Mouse (Mus musculus) regulatory T cell (primary cell): ENCODE data around the gene Pdia5.

ENCODE experiments used
- in situ Hi-C: fragments of 300-600 bp; cut with MboI, MseI; formaldehyde crosslinking; loops from one replicate; pipeline ENCODE4 v1.15.1; 2025; ENCODE audit warnings: high pct_unique_total_duplicates

Pdia5 gene

GRCm38 (mm10) chr16:35442026-35442415, 48.7 kb downstream of the Pdia5 start:
- in situ Hi-C loops = no loop called here

DNA sequence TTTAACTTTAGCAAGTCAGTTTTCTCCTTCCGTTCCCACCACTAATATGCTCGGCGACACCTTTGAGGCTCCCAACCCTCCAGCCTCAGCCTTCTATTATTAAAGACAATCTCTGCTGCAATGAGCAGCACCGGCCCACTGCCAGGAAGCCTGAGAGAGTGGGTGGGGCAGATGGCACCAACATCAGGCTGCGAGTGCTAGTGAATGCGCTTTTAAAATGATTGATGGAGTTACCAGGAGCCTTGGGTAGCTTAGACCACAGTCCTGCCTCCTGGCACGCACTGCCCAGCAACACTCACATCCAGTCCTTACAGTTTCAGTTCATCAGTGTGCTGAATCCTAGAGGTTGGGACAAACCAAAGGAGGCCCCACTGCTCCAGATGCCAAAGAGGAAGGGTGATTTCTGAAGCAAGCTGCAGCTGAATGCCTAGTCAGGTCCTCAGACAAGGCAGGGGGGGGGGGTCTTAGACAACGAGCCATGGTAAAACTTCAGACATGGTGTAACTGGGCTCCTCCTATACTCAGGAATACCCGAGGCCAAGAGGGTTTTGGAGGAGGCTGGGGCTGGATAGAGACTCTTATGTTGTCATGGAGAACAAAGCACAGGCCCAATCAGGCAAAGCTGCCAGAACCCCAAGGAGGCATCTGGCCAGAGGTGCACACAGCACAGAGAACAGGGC, 49.2 kb downstream of the Pdia5 start:
- in situ Hi-C loops = no loop called here

DNA sequence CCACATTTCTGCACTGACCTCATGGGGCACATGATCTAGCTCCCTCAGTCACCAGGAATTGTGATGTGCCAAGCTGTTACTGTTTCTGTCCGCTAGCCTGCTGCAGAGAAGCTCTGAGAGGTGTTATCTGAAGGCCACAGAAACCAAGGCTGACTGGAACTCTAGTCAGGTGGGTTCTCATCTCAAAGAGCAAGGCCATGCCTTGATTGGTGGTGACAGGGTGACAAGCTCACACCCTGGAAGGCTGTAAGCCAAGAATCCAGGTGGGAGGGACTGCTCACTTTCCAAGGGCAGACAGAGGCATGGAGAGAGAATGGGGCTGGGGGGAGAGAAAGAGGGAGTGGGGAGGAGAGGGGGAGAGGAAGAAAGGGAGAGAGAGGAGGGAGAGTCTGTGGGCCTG, 51.6 kb downstream of the Pdia5 start:
- in situ Hi-C loops = no loop called here

- in situ Hi-C loops = no loop called here
These were observed 59.1 kb downstream of the Pdia5 start for GRCm38 (mm10) chr16:35431608-35432007.

- in situ Hi-C loops = no loop called here
These were observed 65.7 kb downstream of the Pdia5 start for GRCm38 (mm10) chr16:35424926-35425325.

DNA sequence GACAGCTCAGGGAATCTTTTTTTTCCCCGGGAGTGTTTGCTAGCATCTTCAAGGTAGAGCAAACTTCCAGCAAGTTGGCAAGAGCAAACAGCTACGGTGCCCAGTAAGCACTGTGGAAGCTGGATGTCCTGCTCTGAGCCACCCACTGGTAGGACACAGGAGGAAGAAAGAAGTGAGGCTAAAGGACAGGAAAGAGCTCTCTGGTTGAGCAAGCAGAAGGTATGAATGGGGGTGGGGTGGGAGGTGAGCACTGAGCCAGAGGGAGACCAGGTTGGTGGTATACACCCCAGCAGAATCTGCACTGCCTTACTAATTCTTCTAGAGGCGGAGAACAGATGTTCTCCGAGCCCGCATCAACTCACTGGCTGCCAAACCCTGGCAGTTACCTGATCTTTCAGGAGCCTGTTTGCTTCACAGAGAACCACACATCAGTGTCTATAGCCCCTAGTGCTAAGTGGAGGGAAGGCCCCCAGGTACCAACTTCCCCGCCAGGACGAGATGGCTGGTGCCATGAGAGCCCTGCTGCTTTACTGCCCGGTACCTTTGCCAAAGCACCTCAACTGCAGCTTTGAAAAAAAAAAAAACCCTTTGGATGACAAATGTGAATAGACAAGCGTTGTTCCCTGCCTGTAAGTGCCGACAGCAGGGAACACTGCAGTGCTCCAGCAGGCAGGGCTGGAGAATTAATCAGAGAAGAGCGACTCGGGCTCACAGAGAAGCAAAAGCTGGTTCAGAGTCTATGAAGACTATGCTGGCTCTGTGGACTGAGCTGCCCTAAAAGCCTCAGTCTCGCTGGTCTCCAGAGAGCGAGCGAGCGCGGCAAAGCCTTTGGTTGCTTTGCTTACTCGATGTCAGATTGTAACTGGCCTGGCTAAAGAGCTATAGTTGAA, 67.2 kb downstream of the Pdia5 start:
- in situ Hi-C loops = no loop called here

DNA sequence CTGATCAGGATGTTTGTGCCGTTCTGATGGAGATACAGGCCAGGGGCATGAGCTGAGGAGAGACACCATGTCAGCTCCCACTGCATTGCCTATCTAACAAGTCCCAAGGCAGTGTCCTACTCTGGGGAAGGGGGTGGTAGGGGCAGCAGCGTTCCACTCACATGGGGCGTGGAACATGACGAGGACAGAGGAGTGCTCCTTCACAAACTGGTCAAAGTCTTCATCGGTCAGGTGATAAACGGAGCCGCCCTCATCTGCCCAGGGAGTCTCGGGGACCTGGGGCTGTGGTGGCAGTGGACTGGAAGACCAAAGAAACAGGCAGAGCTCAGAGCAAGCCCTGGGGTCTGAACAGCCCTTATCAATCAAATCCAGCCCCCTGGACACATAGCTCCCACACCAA, 68.0 kb downstream of the Pdia5 start:
- in situ Hi-C loops = no loop called here

GRCm38 (mm10) chr16:35422141-35422540, 68.5 kb downstream of the Pdia5 start:
- in situ Hi-C loops = no loop called here

DNA sequence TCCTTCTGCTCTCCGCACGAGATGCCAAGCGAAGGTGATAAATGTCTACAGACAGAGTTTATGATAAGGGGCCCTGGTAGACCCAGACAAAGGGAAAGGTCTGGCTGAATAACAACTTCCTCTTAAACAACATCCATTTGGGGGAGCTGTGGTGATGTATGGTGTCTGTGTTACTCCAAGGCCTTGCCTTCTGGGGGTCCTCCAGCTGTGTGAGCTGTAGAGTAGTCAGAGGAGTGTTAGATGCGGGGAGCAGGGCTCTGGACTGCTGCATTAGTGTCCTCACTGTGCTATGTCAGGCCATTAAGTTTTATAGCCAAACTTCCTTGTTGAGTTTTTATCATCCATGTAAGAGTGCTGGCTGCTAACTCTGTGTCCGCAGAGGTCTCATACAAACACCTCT, 76.1 kb downstream of the Pdia5 start:
- in situ Hi-C loops = no loop called here

GRCm38 (mm10) chr16:35406706-35407105, 84.0 kb downstream of the Pdia5 start:
- in situ Hi-C loops = no loop called here

- in situ Hi-C loops = no loop called here
These were observed 84.5 kb downstream of the Pdia5 start for GRCm38 (mm10) chr16:35406166-35406565.

- in situ Hi-C loops = no loop called here
These were observed 85.2 kb downstream of the Pdia5 start for GRCm38 (mm10) chr16:35405348-35406080.

- in situ Hi-C loops = no loop called here
These were observed 85.8 kb downstream of the Pdia5 start for GRCm38 (mm10) chr16:35404864-35405263.

GRCm38 (mm10) chr16:35403891-35404290, 86.8 kb downstream of the Pdia5 start:
- in situ Hi-C loops = no loop called here

- in situ Hi-C loops = no loop called here
These were observed 87.3 kb downstream of the Pdia5 start for GRCm38 (mm10) chr16:35403356-35403755.

DNA sequence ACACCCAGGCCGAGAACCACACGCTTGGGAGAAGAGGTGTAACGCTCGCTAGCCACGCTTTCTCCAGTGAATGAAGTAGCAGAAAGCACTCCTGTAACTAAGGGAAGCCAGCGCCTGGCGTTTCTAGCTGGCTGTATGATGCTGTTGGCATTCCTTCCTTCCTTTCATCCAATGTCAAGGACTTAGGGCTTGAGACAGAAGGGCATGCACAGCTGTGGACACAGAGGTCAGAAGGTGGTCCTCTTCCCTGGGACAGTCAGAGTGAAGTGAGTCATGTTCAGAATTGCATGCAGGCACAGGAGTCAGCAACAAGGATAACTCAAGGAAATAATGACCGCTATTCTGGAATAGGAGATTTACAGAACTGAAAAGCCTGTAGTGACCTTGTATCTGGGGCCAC, 97.9 kb downstream of the Pdia5 start:
- in situ Hi-C loops = no loop called here

GRCm38 (mm10) chr16:35385654-35386053, 105.0 kb downstream of the Pdia5 start:
- in situ Hi-C loops = no loop called here

GRCm38 (mm10) chr16:35380048-35380447, 110.6 kb downstream of the Pdia5 start:
- in situ Hi-C loops = no loop called here

DNA sequence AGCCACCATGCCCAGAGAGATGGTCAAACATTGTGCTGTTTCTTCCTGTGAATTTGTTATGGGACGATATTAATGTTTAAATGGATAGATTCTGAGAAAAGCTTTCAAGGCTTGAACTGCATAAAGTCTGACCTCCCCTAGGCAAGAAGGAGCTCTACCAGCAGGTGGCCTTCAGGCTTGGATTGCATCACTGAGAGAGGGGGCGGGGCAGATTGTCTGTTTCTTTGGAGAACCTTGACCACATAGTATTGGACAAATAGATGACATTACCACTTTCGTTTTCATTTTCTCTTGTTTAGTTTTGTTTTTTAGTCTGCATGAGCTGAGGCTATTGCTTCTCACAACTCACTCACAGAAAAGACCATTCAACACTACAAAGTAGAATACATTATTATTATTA, 111.3 kb downstream of the Pdia5 start:
- in situ Hi-C loops = no loop called here

DNA sequence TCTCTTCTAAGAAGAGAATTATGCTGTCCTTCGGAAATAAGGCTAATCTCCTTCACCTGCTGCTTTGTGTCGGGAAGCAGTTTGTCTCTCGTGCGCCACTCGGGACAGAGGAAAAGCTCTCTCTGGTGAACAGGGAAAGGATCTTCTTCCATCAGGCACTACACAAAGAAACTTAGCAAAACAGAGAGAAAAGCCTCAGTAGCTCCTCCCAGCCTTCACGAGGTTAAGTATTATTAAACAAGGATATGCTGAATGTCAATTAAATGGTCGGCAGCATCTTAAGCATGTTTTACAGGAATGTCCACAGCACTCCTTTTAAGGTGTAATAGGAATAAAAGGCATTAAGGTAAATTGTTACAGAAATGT, 126.6 kb downstream of the Pdia5 start:
- in situ Hi-C loops = loop anchor here (25.0 kb wide), 1 partner anchor 698 kb away; the partner anchor contains the start of genes Ccdc58 and Fam162a

DNA sequence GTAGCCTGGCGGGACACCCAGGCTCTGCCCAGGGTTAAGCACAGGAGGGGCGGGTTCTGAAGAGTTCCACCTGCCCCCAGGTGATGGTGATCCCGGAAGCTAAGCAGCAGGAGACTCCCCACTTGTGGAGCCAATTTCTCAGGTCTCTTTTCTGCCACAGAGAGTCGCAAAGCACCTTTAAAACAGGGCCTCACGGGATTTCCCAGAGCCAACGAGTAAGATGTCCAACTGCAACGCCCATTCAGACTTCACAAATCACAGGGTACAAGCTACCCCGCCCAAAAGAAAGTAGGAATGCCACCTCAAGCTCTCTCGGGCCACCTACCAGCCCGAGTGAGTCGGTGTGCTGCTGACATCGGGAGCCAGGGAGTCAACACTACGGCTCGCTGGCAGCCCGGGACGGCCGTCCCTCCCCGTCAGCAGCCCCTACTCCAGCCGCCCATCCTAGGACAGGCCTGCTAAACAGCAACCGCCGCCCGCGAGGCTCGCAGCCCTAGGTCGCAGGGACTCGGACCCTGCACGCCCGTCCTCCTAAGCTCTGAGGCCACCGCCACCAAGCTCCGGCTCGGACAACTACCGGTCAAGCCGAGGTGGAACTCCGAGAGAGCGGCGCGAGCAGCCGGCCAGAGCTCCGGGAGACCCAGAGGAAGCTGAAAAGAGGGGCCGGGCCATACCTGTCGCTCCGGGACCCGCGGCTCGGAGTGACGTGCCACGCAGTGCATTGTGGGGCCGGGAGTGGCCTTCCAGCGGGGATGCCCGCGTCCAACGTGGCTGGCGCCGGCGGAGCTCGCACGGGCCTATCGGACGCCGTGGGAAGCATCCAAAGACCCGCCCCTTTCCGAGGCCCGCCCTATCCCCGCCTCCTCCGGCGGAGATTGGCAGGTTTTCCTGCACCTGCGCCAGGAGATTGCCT, 127.3 kb downstream of the Pdia5 start, which contains the start of gene Sec22a:
TSS of gene Sec22a (minus strand) at position 769 of the 913 bp plus-strand sequence.
- in situ Hi-C loops = loop anchor here (25.0 kb wide), 1 partner anchor 699 kb away; the partner anchor contains the start of genes Ccdc58 and Fam162a
